Comparison of ENCODE assay signal across 28 mouse cellular contexts in the genomic region with DNA sequence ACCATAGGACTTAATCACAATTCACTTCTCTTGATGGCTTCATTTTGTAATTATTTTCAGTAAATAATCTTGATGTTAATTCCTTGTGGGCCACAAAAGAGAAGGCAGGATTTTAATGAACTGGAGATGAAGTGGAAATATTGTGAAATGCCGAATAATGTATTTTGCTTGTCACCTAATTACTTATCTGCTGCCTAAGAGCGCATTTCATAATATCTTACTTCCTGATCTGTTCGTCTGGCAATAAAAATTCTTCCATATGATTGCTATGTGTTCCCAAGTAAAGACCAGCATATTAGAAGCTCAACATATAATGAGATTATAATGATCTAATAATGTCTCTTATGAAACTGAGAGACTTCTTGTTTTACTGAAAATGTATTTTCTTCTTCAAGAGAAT.
"Had no signal": no experiment of that assay in that cellular context is flagged by ENCODE, and none has a peak within 500 bp of the region (broad histone marks: within the 10 kb centered on the region; RNA-seq: fewer than 3 reads in every experiment).

No protein-coding gene starts in this region.

- H3K9ac ChIP-seq: embryonic facial prominence, embryonic 12.5 days; embryonic facial prominence, embryonic 13.5 days; embryonic facial prominence, embryonic 15.5 days; forebrain, embryonic 12.5 days; forebrain, embryonic 13.5 days; forebrain, embryonic 15.5 days; forebrain, postnatal 0 days had no signal

- H3K9me3 ChIP-seq: embryonic facial prominence, embryonic 10.5 days; embryonic facial prominence, embryonic 12.5 days; embryonic facial prominence, embryonic 13.5 days; embryonic facial prominence, embryonic 15.5 days; forebrain, embryonic 10.5 days; forebrain, embryonic 12.5 days; forebrain, embryonic 13.5 days; forebrain, embryonic 15.5 days had no signal

- H3K4me1 ChIP-seq: embryonic facial prominence, embryonic 10.5 days; embryonic facial prominence, embryonic 12.5 days; embryonic facial prominence, embryonic 13.5 days; embryonic facial prominence, embryonic 15.5 days; forebrain, embryonic 10.5 days had no signal

- H3K27ac ChIP-seq: embryonic facial prominence, embryonic 10.5 days; embryonic facial prominence, embryonic 12.5 days; embryonic facial prominence, embryonic 13.5 days; embryonic facial prominence, embryonic 15.5 days; forebrain, embryonic 10.5 days; forebrain, embryonic 12.5 days; forebrain, embryonic 13.5 days; forebrain, embryonic 15.5 days; gastrocnemius, adult 2 months had no signal

- DNase-seq: cerebellum, adult 18-20 months; cerebellum, adult 2 months; cerebellum, adult 8-10 months; cerebellum, adult 9-10 months; cerebellum, adult 9-11 months; cerebellum, postnatal 10 days; cerebellum, postnatal 14 days; cerebellum, postnatal 25 days; cerebellum, postnatal 36 days; embryo, embryonic 11 days; forebrain, postnatal 0 days; gastrocnemius, adult 2 months; gastrocnemius, postnatal 10 days; gastrocnemius, postnatal 14 days; gastrocnemius, postnatal 25 days; gastrocnemius, postnatal 36 days; heart, adult 11 months had no signal

- H3K4me3 ChIP-seq: embryonic facial prominence, embryonic 10.5 days; embryonic facial prominence, embryonic 12.5 days; embryonic facial prominence, embryonic 13.5 days; embryonic facial prominence, embryonic 15.5 days; erythroblast, embryonic 14.5 days; forebrain, embryonic 10.5 days; forebrain, embryonic 12.5 days; forebrain, embryonic 13.5 days; forebrain, embryonic 15.5 days; gastrocnemius, adult 2 months had no signal

- ATAC-seq: forebrain, embryonic 13.5 days; forebrain, embryonic 14.5 days; forebrain, embryonic 15.5 days; forebrain, embryonic 16.5 days; forebrain, postnatal 0 days had no signal

- H3K4me2 ChIP-seq: embryonic facial prominence, embryonic 12.5 days; embryonic facial prominence, embryonic 13.5 days; embryonic facial prominence, embryonic 15.5 days; forebrain, embryonic 12.5 days; forebrain, embryonic 13.5 days; forebrain, embryonic 15.5 days had no signal

- H3K27me3 ChIP-seq: embryonic facial prominence, embryonic 12.5 days; embryonic facial prominence, embryonic 13.5 days; embryonic facial prominence, embryonic 15.5 days; forebrain, embryonic 12.5 days; forebrain, embryonic 13.5 days; forebrain, embryonic 15.5 days had no signal

- H3K36me3 ChIP-seq: embryonic facial prominence, embryonic 10.5 days; embryonic facial prominence, embryonic 12.5 days; embryonic facial prominence, embryonic 13.5 days; embryonic facial prominence, embryonic 15.5 days; forebrain, embryonic 10.5 days; forebrain, embryonic 12.5 days; forebrain, embryonic 15.5 days had no signal
